Mouse (Mus musculus): Measurements from ENCODE around the gene Lpcat2. TPM values are rescaled to one million over a fixed set of nuclear protein-coding genes. Genes with fewer than 3 reads are reported as not detected.

The Lpcat2 gene
- 1 to 10 TPM; 7.1 to 7.8 TPM for total RNA-seq (2021)

- DNase-seq: peak; percentile 69
- intact Hi-C loops (cut with DNase I): no loop called here
These were observed at the start of gene Lpcat2 for GRCm38 (mm10) chr8:92855171-92855894. TSS of gene Lpcat2 (plus strand) at chr8:92855339.

- DNase-seq: no peak
- intact Hi-C loops (cut with DNase I): no loop called here
These were observed 42.4 kb upstream of the Lpcat2 start for GRCm38 (mm10) chr8:92812773-92813172.

- peak; percentile 32 for DNase-seq
- intact Hi-C loops (cut with DNase I): loop anchor here (5.0 kb wide), 2 partner anchors 67 to 617 kb away; no protein-coding TSS in a partner anchor
These were observed 39.5 kb upstream of the Lpcat2 start for GRCm38 (mm10) chr8:92815661-92816060.

- intact Hi-C loops (cut with DNase I): loop anchor here (1.0 to 5.0 kb wide), 3 partner anchors 64 to 614 kb away; no protein-coding TSS in a partner anchor
- peak; percentile 95 for DNase-seq
These were observed 37.0 kb upstream of the Lpcat2 start for GRCm38 (mm10) chr8:92817928-92818818.

GRCm38 (mm10) chr8:92821151-92821550 lies 34.0 kb upstream of the Lpcat2 start:
- no peak for DNase-seq
- intact Hi-C loops (cut with DNase I): no loop called here

- intact Hi-C loops (cut with DNase I): no loop called here
- DNase-seq: no peak
These were observed 32.8 kb upstream of the Lpcat2 start for GRCm38 (mm10) chr8:92822386-92822785.

- peak; percentile 46 for DNase-seq
- intact Hi-C loops (cut with DNase I): no loop called here
These were observed 29.1 kb upstream of the Lpcat2 start for GRCm38 (mm10) chr8:92825991-92826390.

GRCm38 (mm10) chr8:92827243-92828034 lies 27.7 kb upstream of the Lpcat2 start, which contains the start of gene Mmp2:
TSS of gene Mmp2 (plus strand) at chr8:92827291.
- no peak for DNase-seq
- intact Hi-C loops (cut with DNase I): no loop called here

GRCm38 (mm10) chr8:92828251-92828743 lies 26.8 kb upstream of the Lpcat2 start:
- peak; percentile 92 for DNase-seq
- intact Hi-C loops (cut with DNase I): no loop called here

- intact Hi-C loops (cut with DNase I): no loop called here
- DNase-seq: no peak
These were observed 20.9 kb upstream of the Lpcat2 start for GRCm38 (mm10) chr8:92834065-92834731.

- no peak for DNase-seq
- intact Hi-C loops (cut with DNase I): no loop called here
These were observed 20.2 kb upstream of the Lpcat2 start for GRCm38 (mm10) chr8:92834786-92835500.

- DNase-seq: no peak
- intact Hi-C loops (cut with DNase I): no loop called here
These were observed 19.2 kb upstream of the Lpcat2 start for GRCm38 (mm10) chr8:92835901-92836300.

GRCm38 (mm10) chr8:92838616-92839015 lies 16.5 kb upstream of the Lpcat2 start:
- intact Hi-C loops (cut with DNase I): no loop called here
- DNase-seq: no peak

- intact Hi-C loops (cut with DNase I): no loop called here
- DNase-seq: no peak
These were observed 16.0 kb upstream of the Lpcat2 start for GRCm38 (mm10) chr8:92839161-92839560.

GRCm38 (mm10) chr8:92839876-92840275 lies 15.3 kb upstream of the Lpcat2 start:
- intact Hi-C loops (cut with DNase I): no loop called here

GRCm38 (mm10) chr8:92846684-92847083 lies 8.5 kb upstream of the Lpcat2 start:
- DNase-seq: no peak
- intact Hi-C loops (cut with DNase I): no loop called here

More at GRCm38 (mm10) chr8:92839876-92840275, 15.3 kb upstream of the Lpcat2 start:
- no peak for DNase-seq

GRCm38 (mm10) chr8:92847299-92847698 lies 7.8 kb upstream of the Lpcat2 start:
- intact Hi-C loops (cut with DNase I): no loop called here

GRCm38 (mm10) chr8:92849261-92849660 lies 5.9 kb upstream of the Lpcat2 start:
- no peak for DNase-seq
- intact Hi-C loops (cut with DNase I): no loop called here

More at GRCm38 (mm10) chr8:92847299-92847698, 7.8 kb upstream of the Lpcat2 start:
- no peak for DNase-seq

GRCm38 (mm10) chr8:92850239-92850638 lies 4.9 kb upstream of the Lpcat2 start:
- DNase-seq: peak; percentile 86
- intact Hi-C loops (cut with DNase I): no loop called here
